Mouse (Mus musculus) CD4-positive, CD25-positive, alpha-beta regulatory T cell, adult 2 months (primary cell): ENCODE measurements around the gene Cr1l.
A peak's percentile ranks its signal among the peaks of the same experiment; 100 is the strongest.

Source experiments
- DNase-seq: peaks from one replicate; pipeline ENCODE4 v3.0.0-alpha.2; 2012; ENCODE audit warnings: low read depth, low spot score

Cr1l gene

GRCm38 (mm10) chr1:195130953-195131674 is at the start of gene Cr1l:
TSS of gene Cr1l (minus strand) at chr1:195131586.
- peak; percentile 91 for DNase-seq

- peak; percentile 65 for DNase-seq
Observed at GRCm38 (mm10) chr1:195175980-195176931, 44.9 kb upstream of the Cr1l start, which contains the start of gene Cr2. TSS of gene Cr2 (minus strand) at chr1:195176716.

GRCm38 (mm10) chr1:195164996-195165755 is 33.8 kb upstream of the Cr1l start:
- DNase-seq: no peak

- peak; percentile 16 for DNase-seq
Observed at GRCm38 (mm10) chr1:195132070-195132469, 684 bp upstream of the Cr1l start.

GRCm38 (mm10) chr1:195131675-195132015 is 259 bp upstream of the Cr1l start:
- DNase-seq: no peak

GRCm38 (mm10) chr1:195130479-195130878 is 907 bp downstream of the Cr1l start:
- DNase-seq: no peak

- DNase-seq: no peak
Observed at GRCm38 (mm10) chr1:195129867-195130266, 1.5 kb downstream of the Cr1l start.

- DNase-seq: no peak
Observed at GRCm38 (mm10) chr1:195114414-195114813, 17.0 kb downstream of the Cr1l start.

GRCm38 (mm10) chr1:195113621-195114020 is 17.8 kb downstream of the Cr1l start:
- no peak for DNase-seq

- no peak for DNase-seq
Observed at GRCm38 (mm10) chr1:195100693-195101092, 30.7 kb downstream of the Cr1l start.

GRCm38 (mm10) chr1:195098004-195098403 is 33.4 kb downstream of the Cr1l start:
- no peak for DNase-seq

GRCm38 (mm10) chr1:195092220-195092720 is 39.1 kb downstream of the Cr1l start, which contains the start of gene Cd46:
TSS of gene Cd46 (minus strand) at chr1:195092249.
- peak; percentile 88 for DNase-seq

GRCm38 (mm10) chr1:195091699-195092219 is 39.6 kb downstream of the Cr1l start:
- no peak for DNase-seq

GRCm38 (mm10) chr1:195082142-195082541 is 49.2 kb downstream of the Cr1l start:
- DNase-seq: no peak
